Mouse (Mus musculus): ENCODE data around the gene Olfr20. TPM values are rescaled to one million over a fixed set of nuclear protein-coding genes. Genes with fewer than 3 reads are reported as not detected.
"Not testable (repeated sequence)": the region's sequence is repeated elsewhere in the genome, so short reads cannot be mapped to it uniquely, and the experiment has no call there.

The Olfr20 gene
- total RNA-seq (2014; rRNA removed; ENCODE audit: low replicate concordance) (not detected in 2 replicates), polyA plus RNA-seq (2015; fragmentation: Nextera tagmentation; extraction: Ambion mirVana) (not detected in 2 replicates)

DNA sequence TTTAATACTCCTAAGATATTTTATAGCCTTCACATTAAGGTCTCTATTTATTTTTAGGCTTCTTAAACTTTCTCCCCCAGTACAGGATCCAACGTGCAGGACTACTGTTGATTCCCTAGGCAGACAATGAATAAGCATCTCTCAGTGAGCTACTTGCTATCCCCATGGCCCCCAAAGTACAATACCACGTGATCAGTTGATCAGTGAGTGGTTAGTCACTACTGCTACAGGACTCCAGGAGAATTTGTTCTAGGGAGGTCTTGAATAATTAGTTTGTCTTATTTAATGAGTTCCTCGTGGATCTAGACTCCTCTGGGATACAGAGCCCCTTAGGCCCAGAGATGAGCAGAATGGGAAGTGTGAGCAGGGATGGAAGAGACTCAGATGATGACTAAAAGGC, at the start of gene Olfr20:
TSS of gene Olfr20 (plus strand) at position 301 of the 400 bp plus-strand sequence.
- WGBS, result 32% methylated on average over 3 of the region's 3 CpGs

DNA sequence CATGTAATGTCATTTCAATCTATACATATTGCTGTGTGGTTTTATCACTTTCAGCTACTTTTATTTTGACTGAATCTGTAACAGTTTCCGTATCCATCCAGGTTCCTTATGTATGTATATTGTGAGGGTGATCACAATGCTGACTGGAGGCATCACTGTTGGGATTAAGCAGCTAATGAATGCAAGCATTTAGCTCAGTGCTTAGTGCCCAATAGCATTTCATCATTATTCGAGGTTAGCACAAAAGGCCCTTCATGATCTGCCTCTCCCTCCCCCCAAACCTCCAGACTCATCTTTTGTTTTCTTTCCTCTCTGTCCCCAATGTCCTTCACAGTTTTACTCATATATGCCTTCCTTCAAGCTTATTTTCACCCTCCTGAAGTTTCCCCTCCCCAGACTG, 47.5 kb upstream of the Olfr20 start:
- Histone ChIP-seq H3K4me1 (ENCODE audit: control insufficient read depth, insufficient read depth) (no peaks in the 10 kb centered on the region), H3K36me3 (replicated peaks; ENCODE audit: control insufficient read depth, insufficient read depth, low read length) (no peaks in the 10 kb centered on the region), H3K27ac (ENCODE audit: low read depth) (no peak overlapping the region), H3K27me3 (ENCODE audit: control insufficient read depth, insufficient read depth, low read length) (no peaks in the 10 kb centered on the region), H3K9ac (replicated peaks; ENCODE audit: low read depth, low read length) (no peak overlapping the region), H3K9me3 (replicated peaks; ENCODE audit: control insufficient read depth, low read length) (no peaks in the 10 kb centered on the region), H3K4me2 (ENCODE audit: low read depth, low read length) (no peak overlapping the region), H3K4me3 (ENCODE audit: low read depth, low read length) (no peak overlapping the region)
- WGBS, result 57% methylated on average over 2 of the region's 2 CpGs
- TF ChIP-seq EP300 (IDR thresholded peaks at IDR 0.05; ENCODE audit: low read depth), result no peak
- no peak for TF ChIP-seq CTCF (IDR thresholded peaks at IDR 0.05; ENCODE audit: low read depth)
- DNase-seq (ENCODE audit: low spot score) (no peak), ATAC-seq (ENCODE audit: insufficient read depth, low read depth) (no peak)

More for the DNA sequence above, at the start of gene Olfr20:
- DNase-seq (ENCODE audit: low spot score) (no peak), ATAC-seq (ENCODE audit: insufficient read depth, low read depth) (no peak)
- Histone ChIP-seq H3K4me1 (ENCODE audit: control insufficient read depth, insufficient read depth) (no peaks in the 10 kb centered on the region), H3K27ac (ENCODE audit: low read depth) (no peak within 1 kb of the TSS), H3K27me3 (ENCODE audit: control insufficient read depth, insufficient read depth, low read length) (no peaks in the 10 kb centered on the region), H3K4me2 (ENCODE audit: low read depth, low read length) (no peak within 1 kb of the TSS), H3K4me3 (ENCODE audit: low read depth, low read length) (no peak within 1 kb of the TSS), H3K9me3 (replicated peaks; ENCODE audit: control insufficient read depth, low read length) (no peaks in the 10 kb centered on the region), H3K9ac (replicated peaks; ENCODE audit: low read depth, low read length) (no peak within 1 kb of the TSS), H3K36me3 (replicated peaks; ENCODE audit: control insufficient read depth, insufficient read depth, low read length) (no peaks in the 10 kb centered on the region)
- TF ChIP-seq EP300 (IDR thresholded peaks at IDR 0.05; ENCODE audit: low read depth), result no peak
- no peak for TF ChIP-seq CTCF (IDR thresholded peaks at IDR 0.05; ENCODE audit: low read depth)

DNA sequence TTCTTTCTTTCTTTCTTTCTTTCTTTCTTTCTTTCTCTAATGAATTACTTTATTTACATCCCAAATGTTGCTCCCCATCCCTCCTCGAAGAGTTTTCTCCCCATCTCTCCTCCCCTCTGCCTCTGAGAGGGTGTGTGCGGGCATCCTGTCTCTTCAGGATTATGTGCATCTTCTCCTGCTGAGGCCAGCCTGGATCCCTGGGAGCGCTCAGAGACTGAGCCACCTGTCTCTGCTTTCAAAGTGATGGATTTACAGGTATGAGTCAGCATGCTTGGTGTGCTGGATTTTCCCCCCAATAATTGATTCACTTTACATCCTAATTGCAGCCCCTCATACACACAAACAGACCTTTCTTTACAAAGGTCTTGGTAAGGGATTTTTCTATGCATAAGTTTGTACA, 34.6 kb upstream of the Olfr20 start:
- WGBS, result 37% methylated on average over 3 of the region's 3 CpGs
- Histone ChIP-seq H3K9me3 (replicated peaks; ENCODE audit: control insufficient read depth, low read length) (no peaks in the 10 kb centered on the region), H3K4me3 (ENCODE audit: low read depth, low read length) (no peak overlapping the region), H3K27me3 (ENCODE audit: control insufficient read depth, insufficient read depth, low read length) (no peaks in the 10 kb centered on the region), H3K36me3 (replicated peaks; ENCODE audit: control insufficient read depth, insufficient read depth, low read length) (no peaks in the 10 kb centered on the region), H3K4me2 (ENCODE audit: low read depth, low read length) (no peak overlapping the region), H3K27ac (ENCODE audit: low read depth) (no peak overlapping the region), H3K4me1 (ENCODE audit: control insufficient read depth, insufficient read depth) (no peaks in the 10 kb centered on the region), H3K9ac (replicated peaks; ENCODE audit: low read depth, low read length) (no peak overlapping the region)
- TF ChIP-seq CTCF (IDR thresholded peaks at IDR 0.05; ENCODE audit: low read depth) (no peak), EP300 (IDR thresholded peaks at IDR 0.05; ENCODE audit: low read depth) (no peak)
- ATAC-seq (ENCODE audit: insufficient read depth, low read depth), result no peak
- no peak for DNase-seq (ENCODE audit: low spot score)

DNA sequence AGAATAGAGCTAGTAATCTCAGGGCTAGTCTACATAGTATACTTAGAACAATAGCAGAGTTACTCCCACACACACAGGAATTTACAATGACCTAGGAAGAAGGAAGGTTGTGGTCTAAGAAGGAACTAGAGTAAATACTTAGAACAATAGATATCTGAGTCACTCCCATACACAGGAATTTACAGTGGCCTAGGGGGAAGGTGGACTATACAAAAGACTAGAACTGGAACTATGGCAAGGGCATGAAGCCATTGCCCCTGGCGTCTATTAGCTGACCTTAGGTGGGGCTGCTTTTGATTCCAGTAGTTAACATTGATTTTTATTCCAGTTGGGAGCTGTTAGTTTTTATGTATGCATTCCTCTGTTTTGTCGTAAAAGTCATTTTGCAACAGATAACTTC, 32.0 kb upstream of the Olfr20 start:
- not testable (repeated sequence) for H3K4me1 ChIP-seq (ENCODE audit: control insufficient read depth, insufficient read depth); ATAC-seq (ENCODE audit: insufficient read depth, low read depth); H3K9ac ChIP-seq (replicated peaks; ENCODE audit: low read depth, low read length); H3K9me3 ChIP-seq (replicated peaks; ENCODE audit: control insufficient read depth, low read length); H3K4me3 ChIP-seq (ENCODE audit: low read depth, low read length); H3K27me3 ChIP-seq (ENCODE audit: control insufficient read depth, insufficient read depth, low read length); H3K4me2 ChIP-seq (ENCODE audit: low read depth, low read length); DNase-seq (ENCODE audit: low spot score); H3K27ac ChIP-seq (ENCODE audit: low read depth); H3K36me3 ChIP-seq (replicated peaks; ENCODE audit: control insufficient read depth, insufficient read depth, low read length)
- 59% methylated on average over 2 of the region's 2 CpGs for WGBS

DNA sequence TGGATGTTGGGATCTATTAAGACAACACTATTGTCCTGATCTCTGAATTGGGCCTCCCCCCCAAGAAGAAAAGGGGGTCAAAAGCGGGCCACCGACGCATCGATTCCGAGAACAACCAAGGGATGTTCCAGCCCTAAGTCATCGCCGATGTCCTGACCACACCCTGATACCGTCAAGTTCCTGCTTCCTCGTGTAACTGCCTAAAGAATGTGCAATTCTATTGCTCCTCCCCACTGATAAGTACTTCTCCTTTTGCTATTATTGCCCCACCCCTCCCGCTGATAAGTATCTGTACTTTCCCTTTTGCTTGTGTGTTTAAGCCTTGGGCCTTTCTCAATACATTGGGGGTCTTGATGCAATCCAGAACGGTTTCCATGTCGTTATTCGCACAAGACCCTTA, 29.5 kb upstream of the Olfr20 start:
- 81% methylated on average over 13 of the region's 13 CpGs for WGBS

DNA sequence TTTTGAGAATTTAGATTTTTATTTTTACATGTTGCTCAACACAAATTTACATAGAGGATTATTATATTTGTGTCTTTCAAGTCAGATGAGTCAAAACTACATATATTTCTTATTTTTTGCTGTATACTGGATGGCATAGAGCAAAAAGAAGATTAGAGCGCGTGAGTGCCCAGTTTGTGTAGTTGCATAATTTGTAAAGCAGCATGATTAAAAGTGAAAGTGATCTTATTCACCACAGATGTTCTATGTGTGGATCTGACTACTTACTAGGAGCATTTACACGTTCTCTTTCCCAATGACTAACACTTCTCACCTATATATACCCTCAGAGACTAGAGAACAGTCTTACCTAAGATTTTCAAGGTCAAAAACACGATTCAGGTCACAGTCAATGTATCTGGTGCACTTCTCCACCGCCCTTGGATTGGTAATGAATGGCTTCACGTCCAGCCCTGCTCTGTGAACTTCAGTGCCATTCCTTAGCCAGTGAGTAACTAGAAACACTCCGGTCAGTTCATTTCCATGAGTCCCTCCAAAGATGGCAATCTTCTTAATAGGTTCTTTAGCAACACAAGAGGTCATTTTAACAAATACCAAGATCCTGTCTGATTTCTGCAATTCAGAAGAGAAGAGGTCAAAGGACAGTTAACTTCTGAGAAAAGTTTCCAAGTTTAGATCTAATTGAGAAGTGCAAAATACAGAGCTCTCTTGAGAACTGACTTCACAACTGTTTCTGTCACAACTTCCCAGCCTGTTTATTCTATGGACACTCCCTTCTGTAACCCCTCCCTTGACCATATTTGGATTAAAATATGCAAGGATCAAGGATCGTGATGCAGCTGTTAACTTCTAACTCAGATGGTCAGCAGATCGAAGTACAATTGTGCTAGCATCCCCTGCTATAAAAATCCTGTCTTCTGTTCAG, 26.4 kb upstream of the Olfr20 start:
- H3K4me2 ChIP-seq (ENCODE audit: low read depth, low read length), result no peak overlapping the region
- DNase-seq (ENCODE audit: low spot score) (no peak), ATAC-seq (ENCODE audit: insufficient read depth, low read depth) (no peak)
- 64% methylated on average over 9 of the region's 9 CpGs for WGBS
- TF ChIP-seq EP300 (IDR thresholded peaks at IDR 0.05; ENCODE audit: low read depth) (no peak), CTCF (IDR thresholded peaks at IDR 0.05; ENCODE audit: low read depth) (no peak)
- no peaks in the 10 kb centered on the region for H3K27me3 ChIP-seq (ENCODE audit: control insufficient read depth, insufficient read depth, low read length)
- no peak overlapping the region for H3K4me3 ChIP-seq (ENCODE audit: low read depth, low read length)
- no peaks in the 10 kb centered on the region for H3K9me3 ChIP-seq (replicated peaks; ENCODE audit: control insufficient read depth, low read length)
- no peaks in the 10 kb centered on the region for H3K36me3 ChIP-seq (replicated peaks; ENCODE audit: control insufficient read depth, insufficient read depth, low read length)
- H3K9ac ChIP-seq (replicated peaks; ENCODE audit: low read depth, low read length), result no peak overlapping the region
- no peaks in the 10 kb centered on the region for H3K4me1 ChIP-seq (ENCODE audit: control insufficient read depth, insufficient read depth)
- H3K27ac ChIP-seq (ENCODE audit: low read depth), result no peak overlapping the region

More for the DNA sequence above, 29.5 kb upstream of the Olfr20 start:
- not testable (repeated sequence) for H3K9me3 ChIP-seq (replicated peaks; ENCODE audit: control insufficient read depth, low read length); H3K9ac ChIP-seq (replicated peaks; ENCODE audit: low read depth, low read length); H3K27ac ChIP-seq (ENCODE audit: low read depth); DNase-seq (ENCODE audit: low spot score); H3K27me3 ChIP-seq (ENCODE audit: control insufficient read depth, insufficient read depth, low read length); H3K4me3 ChIP-seq (ENCODE audit: low read depth, low read length); H3K4me2 ChIP-seq (ENCODE audit: low read depth, low read length); H3K4me1 ChIP-seq (ENCODE audit: control insufficient read depth, insufficient read depth); H3K36me3 ChIP-seq (replicated peaks; ENCODE audit: control insufficient read depth, insufficient read depth, low read length); ATAC-seq (ENCODE audit: insufficient read depth, low read depth)

Data from heart, postnatal 0 days (tissue).